Mouse (Mus musculus) R1 (cell line): ENCODE data around the gene Ptbp2.

ENCODE experiments used
- DNase-seq: peaks from one replicate; pipeline ENCODE4 v3.0.0-alpha.2; 2018; ENCODE audit warnings: low read depth, low spot score

Ptbp2 gene

GRCm38 (mm10) chr3:119784366-119784765, at the start of gene Ptbp2:
Gene Ptbp2, minus strand, starts transcription at chr3:119784466.
- no peak for DNase-seq

GRCm38 (mm10) chr3:119814678-119815077, 30.4 kb upstream of the Ptbp2 start:
- no peak for DNase-seq

- no peak for DNase-seq
Observed at GRCm38 (mm10) chr3:119806123-119806522, 21.9 kb upstream of the Ptbp2 start.

GRCm38 (mm10) chr3:119794677-119795365, 10.6 kb upstream of the Ptbp2 start:
- DNase-seq, result no peak

- DNase-seq, result peak; percentile 78
Observed at GRCm38 (mm10) chr3:119782946-119783701, 1.1 kb downstream of the Ptbp2 start.

GRCm38 (mm10) chr3:119782022-119782945, 2.0 kb downstream of the Ptbp2 start:
- DNase-seq, result peak; percentile 76

- DNase-seq, result no peak
Observed at GRCm38 (mm10) chr3:119780876-119781275, 3.4 kb downstream of the Ptbp2 start.

GRCm38 (mm10) chr3:119779261-119779660, 5.0 kb downstream of the Ptbp2 start:
- DNase-seq, result no peak

GRCm38 (mm10) chr3:119778431-119778830, 5.8 kb downstream of the Ptbp2 start:
- DNase-seq, result peak; percentile 51

GRCm38 (mm10) chr3:119776129-119776528, 8.1 kb downstream of the Ptbp2 start:
- peak; percentile 12 for DNase-seq

GRCm38 (mm10) chr3:119772789-119773188, 11.5 kb downstream of the Ptbp2 start:
- no peak for DNase-seq

- no peak for DNase-seq
Observed at GRCm38 (mm10) chr3:119763772-119764171, 20.5 kb downstream of the Ptbp2 start.

GRCm38 (mm10) chr3:119761732-119762131, 22.5 kb downstream of the Ptbp2 start:
- no peak for DNase-seq

GRCm38 (mm10) chr3:119753791-119754190, 30.5 kb downstream of the Ptbp2 start:
- no peak for DNase-seq

GRCm38 (mm10) chr3:119749551-119750249, 34.6 kb downstream of the Ptbp2 start:
- DNase-seq, result no peak

- DNase-seq, result no peak
Observed at GRCm38 (mm10) chr3:119749140-119749539, 35.1 kb downstream of the Ptbp2 start.

- no peak for DNase-seq
Observed at GRCm38 (mm10) chr3:119746656-119747055, 37.6 kb downstream of the Ptbp2 start.

GRCm38 (mm10) chr3:119745801-119746200, 38.5 kb downstream of the Ptbp2 start:
- DNase-seq, result no peak

- DNase-seq, result no peak
Observed at GRCm38 (mm10) chr3:119729863-119730262, 54.4 kb downstream of the Ptbp2 start.

GRCm38 (mm10) chr3:119712066-119712465, 72.2 kb downstream of the Ptbp2 start:
- no peak for DNase-seq

GRCm38 (mm10) chr3:119711503-119711902, 72.8 kb downstream of the Ptbp2 start:
- no peak for DNase-seq
